Mouse (Mus musculus) CH12.LX (cell line): Measurements from ENCODE around the gene Cd248. TPM values are rescaled to one million over a fixed set of nuclear protein-coding genes. Genes with fewer than 3 reads are reported as not detected.

Experiments used
- DNase-seq: peaks from one replicate; pipeline ENCODE4 v3.0.0-alpha.2; 2013; ENCODE audit errors: extremely low read depth
- H3K27ac ChIP-seq: 2 replicates; pipeline ENCODE4 v1.5.1; 2012; ENCODE audit warnings: low read depth, mild to moderate bottlenecking, control low read depth, moderate library complexity; ENCODE audit not compliant: insufficient read depth
- H3K27me3 ChIP-seq: replicated peaks from 2 replicates; pipeline ENCODE3; 2012; ENCODE audit warnings: inconsistent platforms
- H3K36me3 ChIP-seq, 2 experiments: replicated peaks in 1 of 2; 2 replicates each; pipeline versions ENCODE3 to v1.6.1; 2012; ENCODE audit warnings: inconsistent platforms in 1 of 2, low read length in 1 of 2, mild to moderate bottlenecking in 1 of 2, mixed read lengths in 1 of 2, moderate library complexity in 1 of 2; ENCODE audit not compliant: control insufficient read depth in 1 of 2, insufficient read depth in 1 of 2
- H3K4me1 ChIP-seq, 2 experiments: 2 replicates each; pipeline ENCODE4 v1.6.1; 2012; ENCODE audit warnings: inconsistent platforms in 1 of 2, moderate library complexity in 1 of 2; ENCODE audit not compliant: insufficient read depth in 2 of 2, control insufficient read depth in 1 of 2
- H3K4me2 ChIP-seq: 2 replicates; pipeline ENCODE4 v1.6.1; 2012; ENCODE audit warnings: low read depth, mild to moderate bottlenecking, control low read depth; ENCODE audit not compliant: poor library complexity, insufficient read depth, severe bottlenecking
- H3K4me3 ChIP-seq, 3 experiments: fragments of 150-350 bp in 1 of 3; sonication (generic) in 1 of 3; replicated peaks in 1 of 3; 2 replicates each; pipeline versions ENCODE3 to v1.5.1; 2011 to 2012; ENCODE audit warnings: low read depth in 2 of 3, low read length in 2 of 3, mild to moderate bottlenecking in 2 of 3, moderate library complexity in 2 of 3, control low read depth in 1 of 3, improper control_type of control experiment in 1 of 3, inconsistent platforms in 1 of 3, mixed read lengths in 1 of 3; ENCODE audit not compliant: poor library complexity in 1 of 3
- H3K79me2 ChIP-seq: replicated peaks from 2 replicates; pipeline ENCODE4 v1.6.1; 2012; ENCODE audit warnings: mild to moderate bottlenecking, moderate library complexity; ENCODE audit not compliant: control insufficient read depth, poor library complexity, insufficient read depth, severe bottlenecking; ENCODE audit errors: extremely low read depth
- H3K9ac ChIP-seq: 2 replicates; pipeline ENCODE4 v1.6.1; 2012; ENCODE audit warnings: low read depth, mild to moderate bottlenecking, control low read depth, moderate library complexity; ENCODE audit not compliant: insufficient read depth
- H3K9me3 ChIP-seq: replicated peaks from 2 replicates; pipeline ENCODE3; 2012; ENCODE audit warnings: low read length, inconsistent platforms, mixed read lengths
- BHLHE40 ChIP-seq: IDR thresholded peaks from 2 replicates; pipeline ENCODE4 v1.6.1; 2011; ENCODE audit warnings: mild to moderate bottlenecking, low read depth, low read length, improper control_type of control experiment
- CHD1 ChIP-seq: IDR thresholded peaks from 2 replicates; pipeline ENCODE4 v1.6.1; 2012; ENCODE audit warnings: low read depth, low read length, improper control_type of control experiment, inconsistent platforms
- E2F4 ChIP-seq: IDR thresholded peaks from 2 replicates; pipeline ENCODE4 v1.6.1; 2011; ENCODE audit warnings: low read depth, low read length, improper control_type of control experiment; ENCODE audit not compliant: insufficient replicate concordance
- ELF1 ChIP-seq: IDR thresholded peaks from 2 replicates; pipeline ENCODE4 v1.6.1; 2014; ENCODE audit warnings: low read depth, mild to moderate bottlenecking, inconsistent platforms, low read length, improper control_type of control experiment
- GABPA ChIP-seq: IDR thresholded peaks from 2 replicates; pipeline ENCODE4 v1.6.1; 2012; ENCODE audit warnings: low read depth, low read length, improper control_type of control experiment, inconsistent platforms; ENCODE audit not compliant: insufficient replicate concordance
- MAX ChIP-seq: IDR thresholded peaks from 2 replicates; pipeline ENCODE4 v1.6.1; 2011; ENCODE audit warnings: low read length, improper control_type of control experiment
- MAZ ChIP-seq: IDR thresholded peaks from 2 replicates; pipeline ENCODE4 v1.6.1; 2012; ENCODE audit warnings: low read depth, mild to moderate bottlenecking, inconsistent platforms, low read length, improper control_type of control experiment, moderate library complexity
- MEF2A ChIP-seq: IDR thresholded peaks from 2 replicates; pipeline ENCODE4 v1.6.1; 2014; ENCODE audit warnings: low read depth, mild to moderate bottlenecking, inconsistent platforms, low read length, improper control_type of control experiment, borderline replicate concordance
- MYC ChIP-seq: IDR thresholded peaks from 2 replicates; pipeline ENCODE4 v1.6.1; 2011; ENCODE audit warnings: low read depth, mild to moderate bottlenecking, improper control_type of control experiment, low read length
- NRF1 ChIP-seq: IDR thresholded peaks from 2 replicates; pipeline ENCODE4 v1.6.1; 2014; ENCODE audit warnings: low read depth, mild to moderate bottlenecking, inconsistent platforms, low read length, improper control_type of control experiment, moderate library complexity
- POLR2AphosphoS2 ChIP-seq: IDR thresholded peaks from 2 replicates; pipeline ENCODE4 v1.6.1; 2011; ENCODE audit warnings: low read depth, low read length, improper control_type of control experiment
- SIN3A ChIP-seq: IDR thresholded peaks from 2 replicates; pipeline ENCODE4 v1.6.1; 2012; ENCODE audit warnings: low read length, improper control_type of control experiment, inconsistent platforms
- SMC3 ChIP-seq: IDR thresholded peaks from 2 replicates; pipeline ENCODE4 v1.6.1; 2011; ENCODE audit warnings: low read depth, low read length, improper control_type of control experiment
- TBP ChIP-seq: conservative IDR thresholded peaks from 2 replicates; pipeline ENCODE4 v1.6.1; 2011; ENCODE audit warnings: low read depth, low read length, improper control_type of control experiment
- TCF12 ChIP-seq: IDR thresholded peaks from 2 replicates; pipeline ENCODE4 v1.6.1; 2014; ENCODE audit warnings: low read depth, mild to moderate bottlenecking, inconsistent platforms, low read length, improper control_type of control experiment
- USF2 ChIP-seq: conservative IDR thresholded peaks from 2 replicates; pipeline ENCODE4 v1.6.1; 2011; ENCODE audit warnings: low read depth, low read length, improper control_type of control experiment
- ZMIZ1 ChIP-seq: IDR thresholded peaks from 2 replicates; pipeline ENCODE4 v1.6.1; 2012; ENCODE audit warnings: low read depth, mild to moderate bottlenecking, inconsistent platforms, low read length, improper control_type of control experiment
- dilution Hi-C: fragments of 300-500 bp; cut with MboI; formaldehyde crosslinking; loops from 2 replicates; pipeline ENCODE4 v1.14.3; 2020; ENCODE audit warnings: low sequenced_read_pairs; ENCODE audit not compliant: extremely low pct_unique_long_range_greater_than_20kb, extremely low pct_ligation_motif_present
- in situ Hi-C: fragments of 300-500 bp; cut with MboI; formaldehyde crosslinking; loops from 3 replicates; pipeline ENCODE4 v1.14.3; 2019; ENCODE audit warnings: low sequenced_read_pairs, low pct_ligation_motif_present, low pct_unique_long_range_greater_than_20kb, mixed read lengths
- polyA plus RNA-seq: library from polyadenylated mRNA; unstranded; fragments of >175 nt; gene quantifications from 2 replicates; pipeline ENCODE4 v1.2.1, GENCODE M21; 2012; ENCODE audit warnings: low read depth; ENCODE audit not compliant: insufficient read length
- total RNA-seq, 2 experiments: library from RNA; depleted of rRNA; stranded (reverse); fragments of 300-350 nt in 1 of 2; fragments of >200 nt in 1 of 2; gene quantifications; 2 replicates each; pipeline ENCODE4 v1.2.3; 2012 to 2014

Gene Cd248
- total and polyA plus RNA-seq, 3 experiments: not detected

DNA sequence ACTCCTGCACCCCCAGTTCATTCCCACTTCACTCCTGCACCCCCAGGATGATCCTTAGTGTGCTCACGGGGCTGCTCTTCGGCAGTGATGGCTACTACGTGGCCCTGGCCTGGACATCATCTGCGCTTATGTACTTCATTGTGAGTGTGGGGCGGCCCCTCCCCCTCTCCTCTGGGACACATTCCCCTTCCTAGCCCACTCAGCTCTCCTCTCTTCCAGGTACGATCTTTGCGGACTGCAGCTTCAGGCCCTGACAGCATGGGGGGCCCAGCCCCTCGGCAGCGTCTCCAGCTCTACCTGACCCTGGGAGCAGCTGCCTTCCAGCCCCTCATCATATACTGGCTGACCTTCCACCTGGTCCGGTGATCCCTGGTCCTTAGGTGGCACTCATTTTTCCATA lies 24.2 kb downstream of the Cd248 start:
- in situ Hi-C loops: loop anchor here (5.0 kb wide), 1 partner anchor 50 kb away; no protein-coding TSS in a partner anchor
- Histone ChIP-seq H3K9ac (no peak overlapping the region), H3K79me2 (no peaks in the 10 kb centered on the region), H3K4me1 (peaks cover 15% of the 10 kb centered on the region in 2 experiments), H3K4me2 (no peak overlapping the region), H3K36me3 (peaks cover 30 to 47% of the 10 kb centered on the region in 2 experiments), H3K27me3 (no peaks in the 10 kb centered on the region), H3K9me3 (no peaks in the 10 kb centered on the region), H3K27ac (no peak overlapping the region), H3K4me3 (no peak overlapping the region)
- DNase-seq: no peak
- dilution Hi-C loops: no loop called here
- TF ChIP-seq TCF12 (no peak), ZMIZ1 (no peak), E2F4 (no peak), ELF1 (no peak), SIN3A (no peak), MEF2A (no peak), SMC3 (no peak), BHLHE40 (no peak), GABPA (no peak), USF2 (no peak), MYC (no peak), POLR2AphosphoS2 (no peak), TBP (no peak), MAZ (no peak), MAX (no peak)

- H3K4me3 ChIP-seq: no peak overlapping the region
- H3K4me1 ChIP-seq: peaks cover 13 to 16% of the 10 kb centered on the region in 2 experiments
- in situ Hi-C loops (loop anchor here (5.0 kb wide), 1 partner anchor 49 kb away; no protein-coding TSS in a partner anchor), dilution Hi-C loops (no loop called here)
- H3K9ac ChIP-seq: no peak overlapping the region
- DNase-seq: no peak
- no peaks in the 10 kb centered on the region for H3K9me3 ChIP-seq
- no peaks in the 10 kb centered on the region for H3K27me3 ChIP-seq
- H3K36me3 ChIP-seq: peaks cover 30 to 48% of the 10 kb centered on the region in 2 experiments
- no peak overlapping the region for H3K27ac ChIP-seq
- TF ChIP-seq SMC3: no peak
- no peak for TF ChIP-seq POLR2AphosphoS2
- no peak for TF ChIP-seq CHD1
- no peak for TF ChIP-seq NRF1
- H3K4me2 ChIP-seq: no peak overlapping the region
- H3K79me2 ChIP-seq: no peaks in the 10 kb centered on the region
Measured at GRCm38 (mm10) chr19:5093481-5094242, 25.8 kb downstream of the Cd248 start.
